Mouse (Mus musculus): ENCODE results near the gene Nckap5l.

DNA sequence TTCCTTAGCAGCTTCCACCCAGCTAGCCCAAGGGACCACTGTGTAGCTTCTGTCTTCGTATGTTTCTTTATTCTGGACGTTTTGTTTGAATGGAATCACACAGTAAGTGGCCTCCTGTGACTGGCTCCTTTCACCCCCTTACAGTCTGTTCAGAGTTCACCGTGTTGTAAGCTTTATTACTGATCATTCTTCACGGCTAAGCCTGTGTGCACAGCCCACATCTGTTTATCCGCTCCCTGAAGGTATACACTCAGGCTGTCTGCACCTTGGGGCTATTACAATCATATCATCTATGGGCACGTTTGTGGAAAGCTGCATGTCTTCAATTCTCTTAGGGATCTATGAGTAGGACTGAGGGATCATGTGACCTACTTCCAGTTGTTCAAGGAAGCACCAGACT, 12.0 kb downstream of the Nckap5l start:
- no peak for TF ChIP-seq CTCF (IDR thresholded peaks at IDR 0.05)
- TF ChIP-seq EP300 (IDR thresholded peaks at IDR 0.05): no peak
